Mouse (Mus musculus) natural killer cell, adult 2 months (primary cell): ENCODE measurements at regions not wholly inside any gene's neighbourhood (a gene's known extent, or its start where the extent isn't known, plus 50 kb on each side); places are given as distances from the start of the nearest gene placed in this dataset.

ENCODE experiments used
- DNase-seq, 2 experiments: peaks; one replicate each; pipeline ENCODE4 v3.0.0; 2022; ENCODE audit warnings: low spot score in 2 of 2

DNA sequence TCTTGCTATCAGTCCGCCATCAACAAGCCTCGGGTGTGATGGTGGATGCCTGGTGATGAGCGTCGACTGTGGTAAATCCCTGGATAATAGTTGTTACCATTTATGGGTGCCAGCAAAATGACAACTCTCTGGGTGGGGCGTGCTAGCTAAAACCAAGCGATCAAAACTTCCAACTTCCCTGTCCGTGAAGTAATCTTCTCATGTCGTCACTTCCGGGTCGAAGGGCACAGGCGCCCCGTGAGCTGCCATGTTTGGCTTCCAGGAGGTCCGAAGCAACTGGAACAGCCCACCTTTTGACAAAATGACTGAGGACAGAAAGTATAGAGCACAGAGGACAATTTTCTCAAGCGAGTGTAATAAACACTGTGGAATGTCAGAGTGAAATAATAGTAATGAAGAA is 62.5 kb upstream of the Ubl3 start:
- DNase-seq: no peak

DNA sequence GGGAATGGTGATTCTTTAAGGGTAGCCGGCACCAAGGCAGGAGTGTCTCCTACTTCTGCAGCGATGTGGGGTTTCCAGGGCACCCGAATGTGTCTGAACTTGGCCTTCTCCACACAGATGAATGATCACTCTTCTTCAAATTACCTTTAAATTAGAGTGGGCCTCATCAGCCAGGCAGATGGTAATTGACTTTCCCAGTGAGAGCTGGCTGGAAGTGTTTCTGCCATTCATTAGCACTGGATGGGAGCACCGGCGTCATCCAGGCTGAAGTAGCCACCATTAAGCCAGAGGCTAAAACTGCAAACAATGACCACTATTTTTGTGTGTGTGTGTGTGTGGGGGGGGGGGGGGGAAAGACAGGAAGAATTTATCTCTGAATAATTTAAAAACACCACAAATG is 58.7 kb upstream of the Ubl3 start:
- no peak for DNase-seq

DNA sequence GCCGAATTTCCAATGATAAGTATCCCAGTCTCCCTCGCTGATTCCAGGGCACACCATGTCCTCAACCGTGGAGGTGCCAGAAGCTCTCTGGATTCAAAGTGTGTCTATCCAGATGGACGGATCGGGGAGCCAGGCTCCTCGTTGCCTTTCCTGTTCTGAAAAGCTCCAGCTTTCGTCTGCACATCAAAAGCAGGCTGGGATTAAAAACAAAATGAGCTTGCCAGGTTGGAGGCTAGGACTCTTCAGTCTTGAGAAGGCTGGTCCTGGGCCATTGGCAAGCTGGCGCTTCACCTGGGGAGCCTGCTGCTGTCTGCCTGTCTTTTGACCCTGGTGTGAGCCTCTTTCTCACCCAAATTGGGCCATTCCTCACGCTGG is 56.9 kb upstream of the Ubl3 start:
- DNase-seq: no peak

DNA sequence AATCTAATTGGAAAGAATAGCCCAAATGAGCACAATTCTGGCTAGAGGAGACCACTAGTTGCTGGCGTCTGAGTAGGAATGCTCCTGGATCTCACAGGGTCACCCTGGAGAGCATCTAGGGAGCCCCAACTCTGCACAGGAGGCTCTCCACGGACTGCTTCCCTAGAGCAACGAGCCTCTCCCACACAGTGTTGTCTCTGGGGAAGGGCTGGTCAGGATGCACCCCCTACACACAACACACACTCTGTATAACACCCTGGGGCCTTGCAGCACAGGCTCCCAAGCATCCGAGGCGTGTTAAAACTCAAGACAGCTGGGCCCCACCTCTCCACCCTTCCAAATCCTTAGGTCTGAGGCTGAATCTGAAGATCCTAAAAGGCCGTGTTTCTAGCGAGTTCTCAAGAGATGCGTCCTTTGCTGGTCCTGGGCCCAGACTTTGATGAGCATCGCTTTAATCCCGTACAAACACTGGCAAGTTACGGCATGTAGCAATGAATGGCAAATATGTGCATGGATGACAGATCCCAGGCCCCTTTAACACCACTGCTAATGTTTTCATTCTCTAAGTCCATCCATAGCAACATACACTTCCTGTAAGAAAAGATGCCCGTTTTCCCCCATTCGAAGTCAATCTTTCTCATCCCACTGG is 56.4 kb upstream of the Ubl3 start:
- DNase-seq: no peak

DNA sequence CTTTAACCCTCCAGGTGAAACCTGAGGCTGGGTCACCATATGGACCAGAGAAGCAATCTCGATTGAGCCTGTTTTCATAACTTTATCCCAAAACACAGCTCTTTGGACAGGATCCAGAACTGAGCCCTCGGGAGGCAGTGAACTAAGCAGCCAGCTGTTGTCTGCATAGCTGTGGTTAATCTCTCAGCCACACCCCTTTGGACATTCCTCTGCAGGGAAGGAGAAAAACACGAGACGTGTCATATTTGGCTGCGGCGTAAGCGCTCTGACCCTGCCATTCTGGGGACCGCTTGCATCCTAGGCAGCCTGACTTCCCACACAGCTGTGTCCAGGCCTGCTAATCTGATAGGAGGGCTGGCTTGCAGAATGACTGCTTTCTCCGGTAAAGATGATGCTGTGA is 55.6 kb upstream of the Ubl3 start:
- no peak for DNase-seq

DNA sequence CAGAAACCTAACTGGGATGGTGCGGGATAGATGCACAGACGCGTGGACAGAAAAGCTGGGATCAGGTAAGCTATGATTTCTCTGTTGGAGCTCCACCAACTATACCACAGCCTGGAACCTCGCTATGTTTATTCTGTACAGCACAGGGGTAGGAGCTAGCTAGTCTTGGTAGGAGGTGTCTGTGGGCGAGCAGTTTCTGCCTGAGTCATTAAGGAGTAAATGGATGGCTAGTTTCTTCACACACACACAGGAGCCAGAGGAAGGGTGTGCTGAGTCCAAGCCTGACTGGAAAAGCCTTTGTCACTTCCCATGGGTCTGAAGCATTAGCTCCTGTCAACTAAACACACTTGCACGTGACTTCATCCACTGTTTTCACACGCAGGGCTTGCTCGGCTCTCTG is 53.1 kb upstream of the Ubl3 start:
- no peak for DNase-seq
